Mouse (Mus musculus): Measurements from ENCODE around the gene Sgf29. TPM values are rescaled to one million over a fixed set of nuclear protein-coding genes. Genes with fewer than 3 reads are reported as not detected.
"Not testable (repeated sequence)": the region's sequence is repeated elsewhere in the genome, so short reads cannot be mapped to it uniquely, and the experiment has no call there.

Gene Sgf29
- polyA plus RNA-seq, 1 experiment from 2014 or later = 53.8 TPM

GRCm38 (mm10) chr7:126668452-126668851, 19.3 kb downstream of the Sgf29 start:
- Histone ChIP-seq H3K9ac (no peak overlapping the region), H3K27me3 (replicated peaks) (no peaks in the 10 kb centered on the region), H3K36me3 (peaks cover 27% of the 10 kb centered on the region), H3K27ac (no peak overlapping the region; the same call in 1 of the 2 replicates), H3K4me2 (no peak overlapping the region), H3K4me1 (peaks cover 6% of the 10 kb centered on the region; the same call in 1 of the 2 replicates), H3K9me3 (no peaks in the 10 kb centered on the region), H3K4me3 (replicated peaks) (no peak overlapping the region)
- WGBS = 68% methylated on average over 5 of the region's 5 CpGs
- no peak for ATAC-seq (ENCODE audit: insufficient read depth, low FRiP score, low read depth)

GRCm38 (mm10) chr7:126670152-126670551, 21.0 kb downstream of the Sgf29 start:
- H3K27ac ChIP-seq = no peak overlapping the region
- ATAC-seq (ENCODE audit: insufficient read depth, low FRiP score, low read depth) = no peak
- H3K4me2 ChIP-seq = no peak overlapping the region
- H3K4me3 ChIP-seq (replicated peaks) = no peak overlapping the region
- H3K9me3 ChIP-seq = no peaks in the 10 kb centered on the region
- no peak overlapping the region for H3K9ac ChIP-seq
- 90% methylated on average over 3 of the region's 3 CpGs for WGBS
- peaks cover 6% of the 10 kb centered on the region; the same call in 1 of the 2 replicates for H3K4me1 ChIP-seq
- peaks cover 23% of the 10 kb centered on the region for H3K36me3 ChIP-seq
- no peaks in the 10 kb centered on the region for H3K27me3 ChIP-seq (replicated peaks)

GRCm38 (mm10) chr7:126672111-126672510, 23.0 kb downstream of the Sgf29 start:
- Histone ChIP-seq H3K9me3 (no peaks in the 10 kb centered on the region), H3K4me1 (peaks cover 6% of the 10 kb centered on the region; the same call in 1 of the 2 replicates), H3K27ac (no peak overlapping the region), H3K36me3 (peaks cover 18% of the 10 kb centered on the region), H3K27me3 (replicated peaks) (no peaks in the 10 kb centered on the region), H3K9ac (no peak overlapping the region), H3K4me3 (replicated peaks) (no peak overlapping the region), H3K4me2 (no peak overlapping the region)
- WGBS = 91% methylated on average over 9 of the region's 9 CpGs
- ATAC-seq (ENCODE audit: insufficient read depth, low FRiP score, low read depth) = no peak

- Histone ChIP-seq H3K27ac (no peak overlapping the region), H3K4me3 (replicated peaks) (no peak overlapping the region), H3K9ac (no peak overlapping the region), H3K27me3 (replicated peaks) (no peaks in the 10 kb centered on the region), H3K4me2 (no peak overlapping the region), H3K9me3 (no peaks in the 10 kb centered on the region), H3K36me3 (peaks cover 18% of the 10 kb centered on the region), H3K4me1 (no peaks in the 10 kb centered on the region)
- no peak for ATAC-seq (ENCODE audit: insufficient read depth, low FRiP score, low read depth)
- WGBS = 91% methylated on average over 8 of the region's 8 CpGs
These were observed 26.0 kb downstream of the Sgf29 start for GRCm38 (mm10) chr7:126675104-126675503.

GRCm38 (mm10) chr7:126676207-126676606, 27.1 kb downstream of the Sgf29 start, which contains the start of gene Sult1a1:
TSS of gene Sult1a1 (minus strand) at chr7:126676432.
- Histone ChIP-seq H3K27ac (peak within 1 kb of the TSS; percentile 23; the same call in 1 of the 2 replicates), H3K36me3 (peaks cover 18% of the 10 kb centered on the region), H3K27me3 (replicated peaks) (no peaks in the 10 kb centered on the region), H3K4me1 (no peaks in the 10 kb centered on the region), H3K9ac (no peak within 1 kb of the TSS), H3K4me3 (replicated peaks) (no peak within 1 kb of the TSS; the same call in 1 of the 2 replicates), H3K9me3 (no peaks in the 10 kb centered on the region), H3K4me2 (no peak within 1 kb of the TSS)
- ATAC-seq (ENCODE audit: insufficient read depth, low FRiP score, low read depth) = no peak
- 64% methylated on average over 1 of the region's 1 CpGs for WGBS

- Histone ChIP-seq H3K9me3 (no peaks in the 10 kb centered on the region), H3K9ac (no peak overlapping the region), H3K27ac (no peak overlapping the region), H3K4me2 (no peak overlapping the region), H3K36me3 (peaks cover 14% of the 10 kb centered on the region), H3K27me3 (replicated peaks) (no peaks in the 10 kb centered on the region), H3K4me3 (replicated peaks) (no peak overlapping the region), H3K4me1 (no peaks in the 10 kb centered on the region)
- WGBS = 86% methylated on average over 4 of the region's 4 CpGs
- no peak for ATAC-seq (ENCODE audit: insufficient read depth, low FRiP score, low read depth)
These were observed 27.6 kb downstream of the Sgf29 start for GRCm38 (mm10) chr7:126676631-126677220.

- Histone ChIP-seq H3K9me3 (no peaks in the 10 kb centered on the region), H3K4me2 (no peak overlapping the region), H3K27ac (no peak overlapping the region), H3K36me3 (0 out of 2 replicates have a peak, but pooled peaks cover 2% of the 10 kb centered on the region), H3K9ac (no peak overlapping the region), H3K4me3 (replicated peaks) (no peak overlapping the region), H3K27me3 (replicated peaks) (no peaks in the 10 kb centered on the region), H3K4me1 (no peaks in the 10 kb centered on the region)
- 52% methylated on average over 8 of the region's 8 CpGs for WGBS
- no peak for ATAC-seq (ENCODE audit: insufficient read depth, low FRiP score, low read depth)
These were observed 29.6 kb downstream of the Sgf29 start for GRCm38 (mm10) chr7:126678545-126679341.

- no peak for ATAC-seq (ENCODE audit: insufficient read depth, low FRiP score, low read depth)
- H3K4me2 ChIP-seq = no peak overlapping the region
- no peaks in the 10 kb centered on the region for H3K9me3 ChIP-seq
- H3K9ac ChIP-seq = no peak overlapping the region
- WGBS = 85% methylated on average over 5 of the region's 5 CpGs
- H3K4me3 ChIP-seq (replicated peaks) = no peak overlapping the region
- H3K4me1 ChIP-seq = no peaks in the 10 kb centered on the region
- no peaks in the 10 kb centered on the region for H3K36me3 ChIP-seq
- no peaks in the 10 kb centered on the region for H3K27me3 ChIP-seq (replicated peaks)
- no peak overlapping the region for H3K27ac ChIP-seq
These were observed 30.6 kb downstream of the Sgf29 start for GRCm38 (mm10) chr7:126679683-126680082.

- H3K4me1 ChIP-seq = no peaks in the 10 kb centered on the region
These were observed 32.1 kb downstream of the Sgf29 start for GRCm38 (mm10) chr7:126681221-126681620.

GRCm38 (mm10) chr7:126688156-126688555, 39.0 kb downstream of the Sgf29 start:
- not testable (repeated sequence) for H3K4me1 ChIP-seq; ATAC-seq (ENCODE audit: insufficient read depth, low FRiP score, low read depth); H3K9me3 ChIP-seq; H3K4me2 ChIP-seq; H3K27ac ChIP-seq; H3K9ac ChIP-seq; H3K4me3 ChIP-seq (replicated peaks); H3K27me3 ChIP-seq (replicated peaks)
- WGBS = 74% methylated on average over 4 of the region's 4 CpGs
- peaks cover 17% of the 10 kb centered on the region for H3K36me3 ChIP-seq

More at GRCm38 (mm10) chr7:126681221-126681620, 32.1 kb downstream of the Sgf29 start:
- Histone ChIP-seq H3K27ac (no peak overlapping the region), H3K36me3 (no peaks in the 10 kb centered on the region), H3K4me2 (no peak overlapping the region), H3K9me3 (no peaks in the 10 kb centered on the region), H3K4me3 (replicated peaks) (no peak overlapping the region), H3K9ac (no peak overlapping the region), H3K27me3 (replicated peaks) (no peaks in the 10 kb centered on the region)
- no peak for ATAC-seq (ENCODE audit: insufficient read depth, low FRiP score, low read depth)
- 79% methylated on average over 5 of the region's 5 CpGs for WGBS

- Histone ChIP-seq H3K27ac (no peak overlapping the region), H3K4me2 (no peak overlapping the region), H3K4me3 (replicated peaks) (no peak overlapping the region), H3K9ac (no peak overlapping the region), H3K27me3 (replicated peaks) (no peaks in the 10 kb centered on the region), H3K4me1 (no peaks in the 10 kb centered on the region), H3K36me3 (peaks cover 17% of the 10 kb centered on the region), H3K9me3 (no peaks in the 10 kb centered on the region)
- WGBS = 72% methylated on average over 3 of the region's 3 CpGs
- no peak for ATAC-seq (ENCODE audit: insufficient read depth, low FRiP score, low read depth)
These were observed 39.9 kb downstream of the Sgf29 start for GRCm38 (mm10) chr7:126689021-126689420.

GRCm38 (mm10) chr7:126690737-126691136, 41.6 kb downstream of the Sgf29 start:
- WGBS = 84% methylated on average over 3 of the region's 3 CpGs
- H3K9ac ChIP-seq = no peak overlapping the region
- H3K4me1 ChIP-seq = 0 out of 2 replicates have a peak, but pooled peaks cover 5% of the 10 kb centered on the region
- no peak overlapping the region for H3K27ac ChIP-seq
- peaks cover 17% of the 10 kb centered on the region for H3K36me3 ChIP-seq
- ATAC-seq (ENCODE audit: insufficient read depth, low FRiP score, low read depth) = no peak
- H3K9me3 ChIP-seq = no peaks in the 10 kb centered on the region
- H3K4me2 ChIP-seq = no peak overlapping the region
- no peak overlapping the region for H3K4me3 ChIP-seq (replicated peaks)
- H3K27me3 ChIP-seq (replicated peaks) = no peaks in the 10 kb centered on the region

All from stomach, embryonic 15.5 days (tissue).